ENCODE assay signal across 9 mouse cellular contexts in the genomic region with DNA sequence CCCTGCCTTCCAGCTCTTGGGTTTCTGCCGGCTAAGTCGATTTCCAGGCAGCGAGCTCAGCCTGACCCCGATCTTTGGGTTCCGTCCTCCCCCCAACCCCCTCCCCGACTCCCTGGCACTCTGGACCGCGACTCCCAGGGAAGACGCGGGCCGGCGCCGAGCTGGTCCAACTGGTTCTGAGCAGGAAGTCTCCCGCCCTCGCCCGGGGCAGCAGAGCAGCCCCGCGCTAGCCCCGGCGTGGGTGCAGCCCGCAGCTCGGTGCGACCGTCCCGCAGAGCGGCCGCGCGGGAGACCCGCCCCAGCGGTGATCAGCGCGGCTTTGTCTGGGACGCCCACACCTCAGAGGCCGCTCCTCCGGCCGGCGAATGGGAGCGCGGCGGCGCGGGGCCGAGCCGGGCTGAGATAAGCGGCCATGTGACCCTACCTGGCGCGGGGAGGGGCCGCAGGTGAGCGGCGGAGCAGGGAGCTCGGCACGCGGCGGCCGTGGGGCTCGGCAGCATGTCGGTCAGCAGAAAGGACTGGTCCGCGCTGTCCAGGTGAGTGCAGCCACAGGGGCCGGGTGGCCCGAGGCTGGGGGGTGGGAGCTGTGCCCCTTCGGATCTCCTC. TPM values are rescaled to one million over a fixed set of nuclear protein-coding genes. Genes with fewer than 3 reads are reported as not detected.
DNase-seq lines count a peak whose midpoint lies in the region; ATAC-seq and TF ChIP-seq lines count a peak whose summit lies in the region.
"Had no signal": no experiment of that assay in that cellular context is flagged by ENCODE, and none has a peak within 500 bp of the region (broad histone marks: within the 10 kb centered on the region; RNA-seq: fewer than 3 reads in every experiment).

TSS of gene Lad1 (plus strand) at position 118 of the 606 bp plus-strand sequence.

- H3K27me3 ChIP-seq in heart, embryonic 13.5 days (replicated peaks): peaks cover 51% of the 10 kb centered on the region
- H3K27me3 ChIP-seq in liver, embryonic 15.5 days: peaks cover 96% of the 10 kb centered on the region

- H3K4me2 ChIP-seq in heart, embryonic 13.5 days: peak within 1 kb of the TSS; percentile 100
- peak within 1 kb of the TSS; percentile 64 for H3K4me2 ChIP-seq in liver, embryonic 15.5 days

- no peaks in the 10 kb centered on the region for H3K9me3 ChIP-seq in heart, embryonic 13.5 days
- H3K9me3 ChIP-seq in liver, embryonic 15.5 days (replicated peaks): no peaks in the 10 kb centered on the region

- under 1% methylated on average over 63 of the region's 63 CpGs for WGBS in heart, embryonic 13.5 days
- WGBS in liver, embryonic 15.5 days (ENCODE audit: insufficient replicate concordance): 1% methylated on average over 63 of the region's 63 CpGs
- WGBS in olfactory bulb, adult 2 months: 1% methylated on average over 63 of the region's 63 CpGs

- DNase-seq in heart, postnatal 25 days (ENCODE audit: low spot score): no peak
- peak; percentile 53 for DNase-seq in embryo, embryonic 9.5 days (ENCODE audit: extremely low spot score)
- DNase-seq in induced T-regulatory cell, adult 2 months (ENCODE audit: low read depth): peak; percentile 52
- DNase-seq in right cerebral cortex, postnatal 10 days (ENCODE audit: low spot score in 2 of 2): no peak
- DNase-seq in gastrocnemius, postnatal 4 days (ENCODE audit: low spot score in 2 of 2): no peak

- H3K4me1 ChIP-seq in heart, embryonic 13.5 days: peaks cover 48% of the 10 kb centered on the region
- H3K4me1 ChIP-seq in liver, embryonic 15.5 days (replicated peaks): peaks cover 7% of the 10 kb centered on the region
- H3K4me1 ChIP-seq in olfactory bulb, adult 2 months (ENCODE audit: control insufficient read depth, insufficient read depth, low read length): peaks cover 18% of the 10 kb centered on the region

- no peak for TF ChIP-seq CTCF in olfactory bulb, adult 2 months (IDR thresholded peaks at IDR 0.05; ENCODE audit: insufficient read depth, low read depth, low read length)

- H3K9ac ChIP-seq in heart, embryonic 13.5 days: peak within 1 kb of the TSS; percentile 86
- H3K9ac ChIP-seq in liver, embryonic 15.5 days: no peak within 1 kb of the TSS

- H3K36me3 ChIP-seq in heart, embryonic 13.5 days: no peaks in the 10 kb centered on the region
- no peaks in the 10 kb centered on the region for H3K36me3 ChIP-seq in liver, embryonic 15.5 days (replicated peaks)

- no peak within 1 kb of the TSS for H3K27ac ChIP-seq in heart, embryonic 13.5 days (replicated peaks)
- no peak within 1 kb of the TSS for H3K27ac ChIP-seq in liver, embryonic 15.5 days (replicated peaks)
- no peak within 1 kb of the TSS for H3K27ac ChIP-seq in olfactory bulb, adult 2 months (ENCODE audit: insufficient read depth, low read depth, low read length)

- H3K4me3 ChIP-seq in heart, embryonic 13.5 days: peak within 1 kb of the TSS; percentile 68
- peak within 1 kb of the TSS; percentile 43 for H3K4me3 ChIP-seq in liver, embryonic 15.5 days (replicated peaks)
- H3K4me3 ChIP-seq in olfactory bulb, adult 2 months (ENCODE audit: insufficient read depth, low read depth, low read length): peak within 1 kb of the TSS; percentile 31
- H3K4me3 ChIP-seq: myocyte had no signal

- peak; percentile 25; the same call in 1 of the 2 replicates for ATAC-seq in heart, embryonic 13.5 days (ENCODE audit: extremely low read depth, insufficient number of reproducible peaks, low FRiP score, low TSS enrichment)
- no peak for ATAC-seq in liver, embryonic 15.5 days (ENCODE audit: insufficient read depth)

- intact Hi-C loops in heart, postnatal 25 days (cut with DNase I): no loop called here

- TF ChIP-seq POLR2A in olfactory bulb, adult 2 months (IDR thresholded peaks at IDR 0.05; ENCODE audit: insufficient read depth, low read depth, low read length): no peak

RNA-seq across cellular contexts. Expression of gene Lad1, which starts in this region (rescaled TPM):
- 4.0 and 4.4 TPM in 2 replicates for polyA plus RNA-seq in heart, embryonic 13.5 days (2015; fragmentation: Nextera tagmentation; extraction: Ambion mirVana)
- 1 to 10 TPM; 5.6 to 6.0 TPM for total RNA-seq in heart, postnatal 25 days (2021)
- 0.30 and 0.56 TPM in 2 replicates for polyA plus RNA-seq in liver, embryonic 15.5 days (2015; fragmentation: Nextera tagmentation; extraction: Ambion mirVana)
- not detected in 2 replicates for polyA plus RNA-seq in olfactory bulb, adult 2 months (2012; ENCODE audit: insufficient read depth, insufficient read length, low replicate concordance, missing spikeins)
- under 1 TPM; 0.39 to 0.44 TPM for total RNA-seq in gastrocnemius, postnatal 4 days (2021)

Comparison
In these comparisons a context has a peak if more than half of its experiments do, and no peak if none do; other contexts are left out.
1. RNA of gene Lad1 (total RNA-seq): 5.6 to 6.0 TPM in heart, postnatal 25 days; 0.39 to 0.44 TPM in gastrocnemius, postnatal 4 days; every median in the first group is over 4 times any median in the second.
2. DNase-seq: peak in embryo, embryonic 9.5 days (single experiment) and induced T-regulatory cell, adult 2 months (single experiment); none in heart, postnatal 25 days (single experiment), right cerebral cortex, postnatal 10 days (0 of 2) and gastrocnemius, postnatal 4 days (0 of 2).
3. Peak in every context shown above with its lines, with median percentiles within 50 percentile points of each other: H3K4me3 ChIP-seq.